Mouse (Mus musculus) embryonic facial prominence, embryonic 10.5 days (tissue): Measurements from ENCODE around the gene Rbfox2. TPM values are rescaled to one million over a fixed set of nuclear protein-coding genes. Genes with fewer than 3 reads are reported as not detected.

ENCODE experiments used
- DNase-seq: peaks from one replicate; pipeline ENCODE4 v3.0.0-alpha.2; 2017; ENCODE audit warnings: low spot score
- H3K27ac ChIP-seq: fragments of 300-500 bp; sonication (generic); replicated peaks from 2 replicates; pipeline ENCODE4 v1.5.1; 2016; ENCODE audit warnings: mild to moderate bottlenecking
- H3K27me3 ChIP-seq: fragments of 300-500 bp; sonication (generic); replicated peaks from 2 replicates; pipeline ENCODE4 v1.6.1; 2016; ENCODE audit warnings: low read depth, mild to moderate bottlenecking; ENCODE audit not compliant: poor library complexity, severe bottlenecking
- H3K36me3 ChIP-seq: fragments of 300-500 bp; sonication (generic); replicated peaks from 2 replicates; pipeline ENCODE4 v1.6.1; 2016; ENCODE audit warnings: mild to moderate bottlenecking, moderate library complexity
- H3K4me1 ChIP-seq: fragments of 300-500 bp; sonication (generic); 2 replicates; pipeline ENCODE4 v1.6.1; 2016
- H3K4me3 ChIP-seq: fragments of 300-500 bp; sonication (generic); 2 replicates; pipeline ENCODE4 v1.5.1; 2016; ENCODE audit warnings: mild to moderate bottlenecking, moderate library complexity
- H3K9me3 ChIP-seq: fragments of 300-500 bp; sonication (generic); 2 replicates; pipeline ENCODE4 v1.6.1; 2016; ENCODE audit warnings: mild to moderate bottlenecking
- WGBS: fragments of 180-500 bp; shearing (Covaris S2); methylation state at CpG from one replicate; pipeline ENCODE4 v1.1.7; 2016; 5-methylcytosine and 5-hydroxymethylcytosine counted together
- polyA plus RNA-seq: library from polyadenylated mRNA; unstranded; fragments of >200 nt; fragmentation: Nextera tagmentation; extraction: Ambion mirVana; gene quantifications from 2 replicates; pipeline ENCODE4 v1.2.1, GENCODE M21; 2016

Rbfox2 gene
- polyA plus RNA-seq, 1 experiment from 2014 or later = 60.7 TPM

- no peaks in the 10 kb centered on the region for H3K9me3 ChIP-seq
- H3K36me3 ChIP-seq = 0 out of 2 replicates have a peak, but pooled peaks cover 3% of the 10 kb centered on the region
- no peak overlapping the region for H3K4me3 ChIP-seq
- WGBS = 94% methylated on average over 2 of the region's 2 CpGs
- no peaks in the 10 kb centered on the region for H3K27me3 ChIP-seq
- H3K27ac ChIP-seq = no peak overlapping the region
- no peak for DNase-seq
- H3K4me1 ChIP-seq = peaks cover 49% of the 10 kb centered on the region
Observed at GRCm38 (mm10) chr15:77262782-77263181, 44.0 kb downstream of the Rbfox2 start.

- Histone ChIP-seq H3K4me3 (no peak overlapping the region; the same call in 1 of the 2 replicates), H3K27me3 (no peaks in the 10 kb centered on the region), H3K4me1 (peaks cover 70% of the 10 kb centered on the region), H3K36me3 (no peaks in the 10 kb centered on the region), H3K27ac (peak overlapping the region; percentile 60; the same call in 1 of the 2 replicates), H3K9me3 (no peaks in the 10 kb centered on the region)
- 20% methylated on average over 6 of the region's 6 CpGs for WGBS
- peak; percentile 83 for DNase-seq
Observed at GRCm38 (mm10) chr15:77257437-77258229, 49.2 kb downstream of the Rbfox2 start.

- Histone ChIP-seq H3K9me3 (no peaks in the 10 kb centered on the region), H3K4me3 (no peak overlapping the region), H3K36me3 (no peaks in the 10 kb centered on the region), H3K27me3 (no peaks in the 10 kb centered on the region), H3K27ac (0 out of 2 replicates have a peak overlapping the region, but pooled peaks have one; percentile 60), H3K4me1 (peaks cover 79% of the 10 kb centered on the region)
- DNase-seq = no peak
- 83% methylated on average over 4 of the region's 4 CpGs for WGBS
Observed at GRCm38 (mm10) chr15:77256782-77257181, 50.0 kb downstream of the Rbfox2 start.

- H3K4me1 ChIP-seq = peaks cover 95% of the 10 kb centered on the region
- no peaks in the 10 kb centered on the region for H3K27me3 ChIP-seq
- WGBS = 14% methylated on average over 1 of the region's 1 CpGs
- peak overlapping the region; percentile 89 for H3K27ac ChIP-seq
- peak overlapping the region; percentile 36 for H3K4me3 ChIP-seq
- DNase-seq = peak; percentile 84
- H3K36me3 ChIP-seq = no peaks in the 10 kb centered on the region
- H3K9me3 ChIP-seq = no peaks in the 10 kb centered on the region
Observed at GRCm38 (mm10) chr15:77254636-77255035, 52.2 kb downstream of the Rbfox2 start.

- peaks cover 95% of the 10 kb centered on the region for H3K4me1 ChIP-seq
- WGBS = 25% methylated on average over 2 of the region's 2 CpGs
- H3K4me3 ChIP-seq = peak overlapping the region; percentile 36
- peak overlapping the region; percentile 89 for H3K27ac ChIP-seq
- H3K9me3 ChIP-seq = no peaks in the 10 kb centered on the region
- H3K27me3 ChIP-seq = no peaks in the 10 kb centered on the region
- H3K36me3 ChIP-seq = no peaks in the 10 kb centered on the region
- peak; percentile 34 for DNase-seq
Observed at GRCm38 (mm10) chr15:77254128-77254527, 52.7 kb downstream of the Rbfox2 start.

GRCm38 (mm10) chr15:77251706-77252105 lies 55.1 kb downstream of the Rbfox2 start:
- no peak for DNase-seq
- Histone ChIP-seq H3K9me3 (no peaks in the 10 kb centered on the region), H3K4me3 (no peak overlapping the region), H3K27me3 (no peaks in the 10 kb centered on the region), H3K27ac (no peak overlapping the region), H3K36me3 (no peaks in the 10 kb centered on the region), H3K4me1 (peaks cover 89% of the 10 kb centered on the region)
- WGBS = 75% methylated on average over 3 of the region's 3 CpGs

- Histone ChIP-seq H3K4me1 (peaks cover 89% of the 10 kb centered on the region), H3K36me3 (no peaks in the 10 kb centered on the region), H3K4me3 (no peak overlapping the region), H3K27ac (peak overlapping the region; percentile 24; the same call in 1 of the 2 replicates), H3K9me3 (no peaks in the 10 kb centered on the region), H3K27me3 (no peaks in the 10 kb centered on the region)
- 89% methylated on average over 2 of the region's 2 CpGs for WGBS
- no peak for DNase-seq
Observed at GRCm38 (mm10) chr15:77250806-77251205, 56.0 kb downstream of the Rbfox2 start.

GRCm38 (mm10) chr15:77249421-77249820 lies 57.4 kb downstream of the Rbfox2 start:
- Histone ChIP-seq H3K9me3 (no peaks in the 10 kb centered on the region), H3K4me3 (no peak overlapping the region), H3K36me3 (no peaks in the 10 kb centered on the region), H3K27me3 (no peaks in the 10 kb centered on the region), H3K4me1 (peaks cover 91% of the 10 kb centered on the region), H3K27ac (no peak overlapping the region)
- WGBS = 88% methylated on average over 5 of the region's 5 CpGs
- DNase-seq = no peak

GRCm38 (mm10) chr15:77245418-77246365 lies 61.1 kb downstream of the Rbfox2 start:
- no peaks in the 10 kb centered on the region for H3K9me3 ChIP-seq
- peaks cover 67% of the 10 kb centered on the region for H3K4me1 ChIP-seq
- WGBS = 18% methylated on average over 11 of the region's 11 CpGs
- peak overlapping the region; percentile 45 for H3K4me3 ChIP-seq
- no peaks in the 10 kb centered on the region for H3K27me3 ChIP-seq
- no peaks in the 10 kb centered on the region for H3K36me3 ChIP-seq
- DNase-seq = peak; percentile 79
- peak overlapping the region; percentile 62 for H3K27ac ChIP-seq

GRCm38 (mm10) chr15:77244634-77245033 lies 62.2 kb downstream of the Rbfox2 start:
- DNase-seq = no peak
- Histone ChIP-seq H3K27ac (peak overlapping the region; percentile 14; the same call in 1 of the 2 replicates), H3K27me3 (no peaks in the 10 kb centered on the region), H3K36me3 (no peaks in the 10 kb centered on the region), H3K4me3 (no peak overlapping the region), H3K9me3 (no peaks in the 10 kb centered on the region), H3K4me1 (peaks cover 64% of the 10 kb centered on the region)
- WGBS = 85% methylated on average over 5 of the region's 5 CpGs

GRCm38 (mm10) chr15:77243876-77244560 lies 62.8 kb downstream of the Rbfox2 start:
- H3K4me1 ChIP-seq = peaks cover 60% of the 10 kb centered on the region
- no peak overlapping the region for H3K4me3 ChIP-seq
- H3K27me3 ChIP-seq = no peaks in the 10 kb centered on the region
- H3K27ac ChIP-seq = 0 out of 2 replicates have a peak overlapping the region, but pooled peaks have one; percentile 14
- no peaks in the 10 kb centered on the region for H3K36me3 ChIP-seq
- DNase-seq = no peak
- H3K9me3 ChIP-seq = no peaks in the 10 kb centered on the region
- 75% methylated on average over 5 of the region's 5 CpGs for WGBS

GRCm38 (mm10) chr15:77240607-77241006 lies 66.2 kb downstream of the Rbfox2 start:
- WGBS = 77% methylated on average over 4 of the region's 4 CpGs
- Histone ChIP-seq H3K27ac (no peak overlapping the region), H3K27me3 (no peaks in the 10 kb centered on the region), H3K9me3 (no peaks in the 10 kb centered on the region), H3K4me1 (peaks cover 55% of the 10 kb centered on the region), H3K4me3 (no peak overlapping the region), H3K36me3 (no peaks in the 10 kb centered on the region)
- DNase-seq = no peak
